Mouse (Mus musculus): Measurements from ENCODE around the gene Dpy30. TPM values are rescaled to one million over a fixed set of nuclear protein-coding genes. Genes with fewer than 3 reads are reported as not detected.

Dpy30 gene
- polyA plus RNA-seq, 1 experiment from 2014 or later: 215 TPM

- WGBS: 71% methylated on average over 16 of the region's 16 CpGs
- no peak for ATAC-seq (ENCODE audit: insufficient number of reproducible peaks, insufficient read depth, low FRiP score, low read depth)
- no peaks in the 10 kb centered on the region for H3K27me3 ChIP-seq (ENCODE audit: control insufficient read depth, insufficient read depth, low read length)
Observed at GRCm38 (mm10) chr17:74272683-74273205, 51.0 kb downstream of the Dpy30 start.

GRCm38 (mm10) chr17:74271541-74272268, 52.0 kb downstream of the Dpy30 start:
- H3K36me3 ChIP-seq (ENCODE audit: control insufficient read depth, insufficient read depth, low read length): no peaks in the 10 kb centered on the region
- WGBS: 94% methylated on average over 3 of the region's 3 CpGs
- no peak overlapping the region for H3K4me2 ChIP-seq (replicated peaks; ENCODE audit: low read depth, low read length)
- H3K9me3 ChIP-seq (ENCODE audit: control insufficient read depth, low read depth, low read length): no peaks in the 10 kb centered on the region
- no peak overlapping the region for H3K27ac ChIP-seq (ENCODE audit: low read length)
- H3K4me1 ChIP-seq (ENCODE audit: control insufficient read depth, insufficient read depth, low read length): no peaks in the 10 kb centered on the region
- no peaks in the 10 kb centered on the region for H3K27me3 ChIP-seq (ENCODE audit: control insufficient read depth, insufficient read depth, low read length)
- H3K4me3 ChIP-seq (ENCODE audit: low read depth, low read length): no peak overlapping the region
- no peak for ATAC-seq (ENCODE audit: insufficient number of reproducible peaks, insufficient read depth, low FRiP score, low read depth)
- no peak overlapping the region for H3K9ac ChIP-seq (replicated peaks; ENCODE audit: low read depth, low read length)

More at GRCm38 (mm10) chr17:74272683-74273205, 51.0 kb downstream of the Dpy30 start:
- Histone ChIP-seq H3K27ac (ENCODE audit: low read length) (no peak overlapping the region), H3K4me1 (ENCODE audit: control insufficient read depth, insufficient read depth, low read length) (no peaks in the 10 kb centered on the region), H3K36me3 (ENCODE audit: control insufficient read depth, insufficient read depth, low read length) (no peaks in the 10 kb centered on the region), H3K9ac (replicated peaks; ENCODE audit: low read depth, low read length) (no peak overlapping the region), H3K4me3 (ENCODE audit: low read depth, low read length) (no peak overlapping the region), H3K9me3 (ENCODE audit: control insufficient read depth, low read depth, low read length) (no peaks in the 10 kb centered on the region), H3K4me2 (replicated peaks; ENCODE audit: low read depth, low read length) (no peak overlapping the region)

- H3K4me2 ChIP-seq (replicated peaks; ENCODE audit: low read depth, low read length): no peak overlapping the region
- H3K9me3 ChIP-seq (ENCODE audit: control insufficient read depth, low read depth, low read length): no peaks in the 10 kb centered on the region
- no peaks in the 10 kb centered on the region for H3K36me3 ChIP-seq (ENCODE audit: control insufficient read depth, insufficient read depth, low read length)
- ATAC-seq (ENCODE audit: insufficient number of reproducible peaks, insufficient read depth, low FRiP score, low read depth): no peak
- 56% methylated on average over 2 of the region's 2 CpGs for WGBS
- no peak overlapping the region for H3K27ac ChIP-seq (ENCODE audit: low read length)
- no peak overlapping the region for H3K9ac ChIP-seq (replicated peaks; ENCODE audit: low read depth, low read length)
- H3K4me3 ChIP-seq (ENCODE audit: low read depth, low read length): no peak overlapping the region
- H3K4me1 ChIP-seq (ENCODE audit: control insufficient read depth, insufficient read depth, low read length): peaks cover 9% of the 10 kb centered on the region
- no peaks in the 10 kb centered on the region for H3K27me3 ChIP-seq (ENCODE audit: control insufficient read depth, insufficient read depth, low read length)
Observed at GRCm38 (mm10) chr17:74270205-74270604, 53.5 kb downstream of the Dpy30 start.

GRCm38 (mm10) chr17:74267415-74268180, 56.1 kb downstream of the Dpy30 start:
- WGBS: 91% methylated on average over 11 of the region's 11 CpGs
- Histone ChIP-seq H3K9ac (replicated peaks; ENCODE audit: low read depth, low read length) (no peak overlapping the region), H3K4me3 (ENCODE audit: low read depth, low read length) (no peak overlapping the region), H3K36me3 (ENCODE audit: control insufficient read depth, insufficient read depth, low read length) (no peaks in the 10 kb centered on the region), H3K27ac (ENCODE audit: low read length) (no peak overlapping the region), H3K4me1 (ENCODE audit: control insufficient read depth, insufficient read depth, low read length) (peaks cover 19% of the 10 kb centered on the region), H3K4me2 (replicated peaks; ENCODE audit: low read depth, low read length) (no peak overlapping the region), H3K9me3 (ENCODE audit: control insufficient read depth, low read depth, low read length) (no peaks in the 10 kb centered on the region), H3K27me3 (ENCODE audit: control insufficient read depth, insufficient read depth, low read length) (no peaks in the 10 kb centered on the region)
- ATAC-seq (ENCODE audit: insufficient number of reproducible peaks, insufficient read depth, low FRiP score, low read depth): no peak

- no peaks in the 10 kb centered on the region for H3K36me3 ChIP-seq (ENCODE audit: control insufficient read depth, insufficient read depth, low read length)
- 50% methylated on average over 1 of the region's 1 CpGs for WGBS
- no peak overlapping the region for H3K27ac ChIP-seq (ENCODE audit: low read length)
- no peaks in the 10 kb centered on the region for H3K9me3 ChIP-seq (ENCODE audit: control insufficient read depth, low read depth, low read length)
- no peaks in the 10 kb centered on the region for H3K27me3 ChIP-seq (ENCODE audit: control insufficient read depth, insufficient read depth, low read length)
- no peak overlapping the region for H3K9ac ChIP-seq (replicated peaks; ENCODE audit: low read depth, low read length)
- H3K4me1 ChIP-seq (ENCODE audit: control insufficient read depth, insufficient read depth, low read length): peaks cover 21% of the 10 kb centered on the region
- H3K4me2 ChIP-seq (replicated peaks; ENCODE audit: low read depth, low read length): no peak overlapping the region
- no peak for ATAC-seq (ENCODE audit: insufficient number of reproducible peaks, insufficient read depth, low FRiP score, low read depth)
- H3K4me3 ChIP-seq (ENCODE audit: low read depth, low read length): no peak overlapping the region
Observed at GRCm38 (mm10) chr17:74265636-74266035, 58.1 kb downstream of the Dpy30 start.

- H3K4me1 ChIP-seq (ENCODE audit: control insufficient read depth, insufficient read depth, low read length): peaks cover 21% of the 10 kb centered on the region
- WGBS: 16% methylated on average over 5 of the region's 5 CpGs
Observed at GRCm38 (mm10) chr17:74265156-74265505, 58.6 kb downstream of the Dpy30 start.

GRCm38 (mm10) chr17:74264333-74265155, 59.2 kb downstream of the Dpy30 start:
- H3K9me3 ChIP-seq (ENCODE audit: control insufficient read depth, low read depth, low read length): no peaks in the 10 kb centered on the region
- H3K4me1 ChIP-seq (ENCODE audit: control insufficient read depth, insufficient read depth, low read length): peaks cover 21% of the 10 kb centered on the region
- no peak overlapping the region for H3K4me2 ChIP-seq (replicated peaks; ENCODE audit: low read depth, low read length)
- no peaks in the 10 kb centered on the region for H3K36me3 ChIP-seq (ENCODE audit: control insufficient read depth, insufficient read depth, low read length)
- H3K9ac ChIP-seq (replicated peaks; ENCODE audit: low read depth, low read length): 0 out of 2 replicates have a peak overlapping the region, but pooled peaks have one; percentile 14
- ATAC-seq (ENCODE audit: insufficient number of reproducible peaks, insufficient read depth, low FRiP score, low read depth): no peak
- 57% methylated on average over 3 of the region's 3 CpGs for WGBS
- H3K27ac ChIP-seq (ENCODE audit: low read length): peak overlapping the region; percentile 61; the same call in 1 of the 2 replicates
- no peak overlapping the region for H3K4me3 ChIP-seq (ENCODE audit: low read depth, low read length)
- H3K27me3 ChIP-seq (ENCODE audit: control insufficient read depth, insufficient read depth, low read length): no peaks in the 10 kb centered on the region

More at GRCm38 (mm10) chr17:74265156-74265505, 58.6 kb downstream of the Dpy30 start:
- peak; percentile 56; the same call in 1 of the 2 replicates for ATAC-seq (ENCODE audit: insufficient number of reproducible peaks, insufficient read depth, low FRiP score, low read depth)
- no peaks in the 10 kb centered on the region for H3K27me3 ChIP-seq (ENCODE audit: control insufficient read depth, insufficient read depth, low read length)
- H3K36me3 ChIP-seq (ENCODE audit: control insufficient read depth, insufficient read depth, low read length): no peaks in the 10 kb centered on the region
- H3K4me3 ChIP-seq (ENCODE audit: low read depth, low read length): no peak overlapping the region
- peak overlapping the region; percentile 61; the same call in 1 of the 2 replicates for H3K27ac ChIP-seq (ENCODE audit: low read length)
- H3K9me3 ChIP-seq (ENCODE audit: control insufficient read depth, low read depth, low read length): no peaks in the 10 kb centered on the region
- no peak overlapping the region for H3K9ac ChIP-seq (replicated peaks; ENCODE audit: low read depth, low read length)
- no peak overlapping the region for H3K4me2 ChIP-seq (replicated peaks; ENCODE audit: low read depth, low read length)

- H3K27me3 ChIP-seq (ENCODE audit: control insufficient read depth, insufficient read depth, low read length): no peaks in the 10 kb centered on the region
- no peak overlapping the region for H3K4me2 ChIP-seq (replicated peaks; ENCODE audit: low read depth, low read length)
- no peaks in the 10 kb centered on the region for H3K36me3 ChIP-seq (ENCODE audit: control insufficient read depth, insufficient read depth, low read length)
- no peak for ATAC-seq (ENCODE audit: insufficient number of reproducible peaks, insufficient read depth, low FRiP score, low read depth)
- no peak overlapping the region for H3K9ac ChIP-seq (replicated peaks; ENCODE audit: low read depth, low read length)
- no peaks in the 10 kb centered on the region for H3K9me3 ChIP-seq (ENCODE audit: control insufficient read depth, low read depth, low read length)
- no peak overlapping the region for H3K4me3 ChIP-seq (ENCODE audit: low read depth, low read length)
- WGBS: 85% methylated on average over 3 of the region's 3 CpGs
- H3K27ac ChIP-seq (ENCODE audit: low read length): no peak overlapping the region
- H3K4me1 ChIP-seq (ENCODE audit: control insufficient read depth, insufficient read depth, low read length): peaks cover 21% of the 10 kb centered on the region
Observed at GRCm38 (mm10) chr17:74262415-74262814, 61.3 kb downstream of the Dpy30 start.

Measured in stomach, embryonic 14.5 days (tissue).